Mouse (Mus musculus): ENCODE measurements around the gene Gm9913.

GRCm38 (mm10) chr2:125480057-125480456 lies 24.8 kb upstream of the Gm9913 start:
- TF ChIP-seq GATA1 (IDR thresholded peaks at IDR 0.05; ENCODE audit: low read length) = no peak
- no peak for TF ChIP-seq TAL1 (IDR thresholded peaks at IDR 0.05; ENCODE audit: low read length)
